Mouse (Mus musculus): ENCODE measurements at regions not wholly inside any gene's neighbourhood (a gene's known extent, or its start where the extent isn't known, plus 50 kb on each side); places are given as distances from the start of the nearest gene placed in this dataset.
A peak's percentile ranks its signal among the peaks of the same experiment; 100 is the strongest.

DNA sequence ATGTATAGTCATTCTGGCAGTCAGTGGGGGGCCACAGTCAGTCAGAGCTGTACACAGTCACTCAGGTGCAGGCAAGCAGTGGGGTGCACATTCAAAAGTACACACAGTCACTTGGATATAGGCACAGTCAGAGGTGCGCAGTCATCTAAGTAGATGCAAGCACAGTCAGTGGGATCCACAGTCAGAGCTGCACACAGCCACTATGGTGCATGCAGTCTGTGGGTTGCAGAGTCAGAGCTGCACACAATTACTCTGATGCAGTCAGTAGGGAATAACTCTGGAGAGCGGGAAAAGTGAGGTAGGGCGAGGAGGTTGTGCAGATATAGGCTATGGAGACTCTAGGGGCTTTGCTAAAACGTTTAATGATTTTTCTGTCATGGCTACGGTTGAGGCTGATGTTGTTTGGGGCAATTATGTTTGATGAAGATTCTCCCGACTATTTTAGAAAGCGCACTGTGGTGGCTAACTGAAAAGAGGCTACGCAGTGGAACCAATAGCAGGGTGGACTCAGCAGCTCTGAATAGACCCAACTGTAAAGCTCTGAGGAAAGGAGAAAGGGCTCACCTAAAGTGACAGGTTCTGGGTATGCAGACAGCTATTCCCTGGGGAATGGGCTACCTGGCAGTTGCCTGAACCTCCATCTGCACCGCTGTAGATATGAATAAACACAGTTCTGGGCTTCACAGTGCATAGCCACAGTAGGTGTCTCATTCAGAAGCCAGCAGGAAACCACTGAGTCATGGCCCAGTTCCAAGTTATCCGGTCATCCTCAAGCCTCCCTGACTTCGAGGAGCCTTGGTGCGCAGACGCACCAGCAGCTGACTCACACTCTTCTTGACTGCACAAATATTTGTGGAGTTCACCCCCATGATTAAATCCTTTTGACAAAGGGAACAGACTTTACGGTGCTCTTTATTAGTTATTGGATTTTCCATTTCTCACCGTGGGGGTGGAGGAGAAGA, 282.9 kb downstream of the Kcns3 start:
- H3K4me3 ChIP-seq: no peak overlapping the region
- intact Hi-C loops (cut with DNase I): loop anchor here (10.0 kb wide), 1 partner anchor 307 kb away; no protein-coding TSS in a partner anchor
- H3K27ac ChIP-seq: no peak overlapping the region
- no peak for DNase-seq (ENCODE audit: extremely low spot score in 1 of 2, low spot score in 2 of 2)
- TF ChIP-seq CTCF (IDR thresholded peaks at IDR 0.05): no peak

DNA sequence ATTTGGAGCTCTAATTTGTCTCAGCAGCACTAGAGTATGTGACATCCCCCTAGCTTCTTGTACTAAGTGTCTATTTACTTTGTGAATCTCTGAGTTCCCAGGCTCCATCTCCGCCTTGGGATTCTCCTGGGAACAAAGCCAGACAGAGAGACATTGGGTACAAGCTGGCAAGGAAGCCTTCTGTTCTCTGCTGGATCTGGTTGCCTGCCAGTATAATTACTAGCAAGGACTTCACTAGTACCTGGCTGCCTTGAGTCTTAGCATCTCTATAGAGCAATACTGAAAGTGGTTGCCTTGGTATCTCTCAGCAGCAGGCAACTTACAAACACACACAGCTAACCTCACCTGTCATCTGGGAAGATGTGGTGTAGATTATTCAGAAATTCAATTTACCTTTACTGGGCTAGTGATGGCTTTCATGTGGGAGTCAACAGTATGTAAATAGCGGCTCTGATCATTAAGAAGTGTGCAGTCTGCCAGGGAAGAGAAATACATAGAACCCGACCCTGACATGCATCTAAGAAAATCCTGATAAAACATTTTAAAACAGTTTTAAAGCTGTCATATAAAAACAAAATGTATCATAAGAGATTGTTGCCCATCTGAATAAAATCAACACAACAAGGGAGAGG, 283.8 kb downstream of the Kcns3 start:
- intact Hi-C loops (cut with DNase I): loop anchor here (10.0 kb wide), 1 partner anchor 308 kb away; no protein-coding TSS in a partner anchor
- TF ChIP-seq CTCF (IDR thresholded peaks at IDR 0.05): no peak
- no peak overlapping the region for H3K27ac ChIP-seq
- DNase-seq (ENCODE audit: extremely low spot score in 1 of 2, low spot score in 2 of 2): peak; percentile 22 to 34
- no peak overlapping the region for H3K4me3 ChIP-seq

DNA sequence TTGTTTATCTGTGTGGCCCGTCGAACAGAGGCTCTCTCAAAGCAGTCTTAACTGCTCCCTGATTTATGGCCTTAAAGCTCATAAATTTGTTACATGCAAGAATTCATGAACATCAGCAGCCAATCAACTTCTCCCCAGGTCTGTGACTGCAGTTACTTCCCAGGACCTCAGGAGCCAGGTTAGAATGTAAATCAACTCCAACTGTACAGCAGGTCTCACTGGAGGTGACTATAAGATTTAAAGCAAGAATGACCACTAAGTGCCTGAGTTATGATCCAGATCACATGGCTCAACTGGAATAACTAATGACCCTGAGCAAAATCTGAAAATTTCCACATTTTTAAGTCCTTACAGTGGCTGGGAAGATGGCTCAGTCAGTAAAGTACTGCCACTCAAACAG, 285.6 kb downstream of the Kcns3 start:
- intact Hi-C loops (cut with DNase I): loop anchor here (10.0 kb wide), 1 partner anchor 310 kb away; no protein-coding TSS in a partner anchor
- no peak for DNase-seq (ENCODE audit: extremely low spot score in 1 of 2, low spot score in 2 of 2)
- TF ChIP-seq CTCF (IDR thresholded peaks at IDR 0.05): no peak
- H3K27ac ChIP-seq: no peak overlapping the region
- H3K4me3 ChIP-seq: no peak overlapping the region

DNA sequence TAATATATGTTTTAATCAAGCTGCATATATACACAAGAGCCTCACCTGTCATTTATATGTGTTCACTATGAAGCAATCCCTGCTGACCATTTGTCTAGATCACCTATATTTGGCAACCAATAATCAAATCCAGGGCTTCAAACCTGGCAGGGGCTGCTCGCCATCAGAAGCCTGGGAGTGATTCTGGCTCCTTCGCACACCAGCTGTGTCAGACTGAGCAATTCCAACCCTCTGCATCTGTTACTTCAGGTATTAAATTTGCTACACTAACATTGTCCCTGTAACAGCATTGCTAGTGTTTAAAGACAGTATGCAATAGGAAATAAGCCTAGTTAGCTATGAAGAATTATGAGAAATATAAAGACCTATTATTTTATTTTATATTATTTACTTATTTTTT, 330.5 kb downstream of the Kcns3 start:
- intact Hi-C loops (cut with DNase I): no loop called here
- no peak overlapping the region for H3K4me3 ChIP-seq
- DNase-seq (ENCODE audit: extremely low spot score in 1 of 2, low spot score in 2 of 2): no peak
- H3K27ac ChIP-seq: no peak overlapping the region
- no peak for TF ChIP-seq CTCF (IDR thresholded peaks at IDR 0.05)

DNA sequence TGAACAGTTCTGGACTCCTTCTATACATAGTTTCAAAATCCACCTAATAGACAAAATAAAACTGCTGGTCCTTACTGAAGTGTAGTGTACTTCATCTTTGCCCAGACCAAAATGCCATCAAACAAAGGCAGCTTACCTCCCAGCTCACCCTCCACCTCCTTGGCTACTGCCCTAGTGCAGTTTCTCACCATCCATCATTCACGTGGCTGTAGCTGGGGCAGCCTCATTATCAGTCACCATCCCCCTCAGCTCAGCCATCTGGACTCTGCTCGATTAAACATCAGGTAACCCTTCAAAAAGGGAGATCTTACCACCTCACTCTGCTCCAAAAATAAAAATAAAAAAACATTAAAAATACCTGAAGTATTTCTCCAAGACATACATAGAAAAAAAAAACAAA, 332.8 kb downstream of the Kcns3 start:
- Histone ChIP-seq H3K27ac (no peak overlapping the region), H3K4me3 (no peak overlapping the region)
- DNase-seq (ENCODE audit: extremely low spot score in 1 of 2, low spot score in 2 of 2): no peak
- no peak for TF ChIP-seq CTCF (IDR thresholded peaks at IDR 0.05)
- intact Hi-C loops (cut with DNase I): no loop called here

DNA sequence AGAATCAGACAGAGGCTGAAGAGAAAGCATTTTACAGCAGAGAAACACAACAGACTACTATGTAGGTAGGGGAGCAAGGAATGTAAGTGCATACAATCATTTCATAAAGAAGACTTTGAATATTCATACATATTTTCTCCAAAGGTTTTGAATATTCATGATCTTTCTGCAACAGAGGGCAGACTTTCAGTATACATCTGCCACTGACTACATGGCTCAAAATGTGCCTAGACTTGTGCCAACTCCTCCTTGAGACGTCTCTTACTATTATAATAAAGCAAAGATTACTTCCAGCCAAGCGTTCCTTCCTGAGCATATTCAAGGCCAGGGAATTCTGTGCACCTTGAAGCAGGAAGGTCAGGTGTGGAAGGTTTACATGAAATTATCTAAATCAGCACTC, 333.3 kb downstream of the Kcns3 start:
- DNase-seq (ENCODE audit: extremely low spot score in 1 of 2, low spot score in 2 of 2): no peak
- no peak overlapping the region for H3K27ac ChIP-seq
- no peak overlapping the region for H3K4me3 ChIP-seq
- no peak for TF ChIP-seq CTCF (IDR thresholded peaks at IDR 0.05)
- intact Hi-C loops (cut with DNase I): no loop called here

DNA sequence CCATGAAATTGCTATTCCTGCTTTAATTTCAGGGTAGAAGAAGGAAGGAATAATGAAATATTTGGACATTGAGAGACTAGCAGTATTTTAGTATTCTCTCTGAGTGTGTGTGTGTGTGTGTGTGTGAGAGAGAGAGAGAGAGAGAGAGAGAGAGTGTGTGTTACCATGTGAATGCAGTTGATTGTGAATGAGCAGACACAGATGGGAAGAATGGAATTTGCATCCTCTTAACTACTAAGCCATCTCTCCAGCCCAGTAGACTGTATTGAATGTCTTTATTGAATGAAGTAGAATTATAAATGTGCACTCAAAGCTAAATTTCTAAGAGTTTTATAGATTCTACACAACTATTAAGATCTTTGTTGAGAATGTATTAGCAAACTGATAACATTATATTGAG, 340.3 kb downstream of the Kcns3 start:
- no peak overlapping the region for H3K27ac ChIP-seq
- H3K4me3 ChIP-seq: no peak overlapping the region
- intact Hi-C loops (cut with DNase I): no loop called here
- TF ChIP-seq CTCF (IDR thresholded peaks at IDR 0.05): no peak
- DNase-seq (ENCODE audit: extremely low spot score in 1 of 2, low spot score in 2 of 2): no peak

DNA sequence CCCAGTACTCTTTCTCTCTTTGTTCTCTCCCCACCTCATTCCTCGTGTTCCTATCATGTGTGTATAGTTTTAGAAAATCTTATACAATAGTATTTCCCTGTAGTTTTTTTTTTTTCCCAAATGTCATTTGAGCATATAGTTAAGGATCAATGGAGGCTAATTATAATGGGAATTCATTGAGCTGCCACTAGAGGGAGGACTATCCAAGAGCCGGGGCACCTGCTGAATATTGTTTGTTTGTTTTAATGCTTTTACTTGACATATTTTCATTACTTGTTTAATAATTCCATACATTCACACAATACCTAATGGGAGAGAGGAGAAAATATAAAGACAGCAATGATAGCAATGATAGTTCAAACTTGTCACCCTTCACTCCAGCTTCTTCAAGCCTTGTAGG, 346.4 kb downstream of the Kcns3 start:
- Histone ChIP-seq H3K4me3 (no peak overlapping the region), H3K27ac (no peak overlapping the region)
- peak; percentile 62 for TF ChIP-seq CTCF (IDR thresholded peaks at IDR 0.05)
- no peak for DNase-seq (ENCODE audit: extremely low spot score in 1 of 2, low spot score in 2 of 2)
- intact Hi-C loops (cut with DNase I): loop anchor here (2.0 to 5.0 kb wide), 2 partner anchors 206 to 373 kb away; no protein-coding TSS in a partner anchor

All from left cerebral cortex, adult 2 months (tissue).